Mouse (Mus musculus): ENCODE data around the gene Gm7929. TPM values are rescaled to one million over a fixed set of nuclear protein-coding genes. Genes with fewer than 3 reads are reported as not detected.
"Not testable (repeated sequence)": the region's sequence is repeated elsewhere in the genome, so short reads cannot be mapped to it uniquely, and the experiment has no call there.

Gm7929 gene
- total RNA-seq (2021) = not detected
- long read RNA-seq, experiment 1 = 0 reads
- long read RNA-seq, experiment 2 = 0 reads

DNA sequence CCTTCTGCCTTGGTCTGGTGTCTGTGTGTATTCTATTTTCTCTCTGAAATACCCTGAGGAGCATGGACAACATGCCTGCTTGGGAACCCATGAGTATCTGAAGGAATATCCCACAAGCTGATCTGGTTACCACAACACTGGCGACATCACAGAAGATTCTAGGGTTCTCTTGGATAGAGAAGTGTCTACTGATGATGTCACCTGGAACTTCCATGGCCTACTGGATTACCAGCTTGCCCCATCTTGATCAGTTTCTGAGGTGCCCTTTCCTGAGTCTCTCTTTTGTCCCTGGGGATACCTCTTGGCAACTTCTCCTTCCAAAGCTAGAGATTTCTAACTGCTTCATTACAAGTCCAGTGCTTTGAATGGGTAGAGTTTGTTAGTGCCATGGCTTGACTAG lies at the start of gene Gm7929:
Gene Gm7929 (minus strand): TSS at position 101 of the 400 bp plus-strand sequence.
- DNase-seq (ENCODE audit: low spot score in 2 of 2) = not testable (repeated sequence)

GRCm38 (mm10) chr14:41772341-41772740 lies 21.9 kb upstream of the Gm7929 start, which contains the start of gene Gm47189:
Gene Gm47189, minus strand, starts transcription at chr14:41772441.
- DNase-seq (ENCODE audit: low spot score in 2 of 2) = not testable (repeated sequence)

DNA sequence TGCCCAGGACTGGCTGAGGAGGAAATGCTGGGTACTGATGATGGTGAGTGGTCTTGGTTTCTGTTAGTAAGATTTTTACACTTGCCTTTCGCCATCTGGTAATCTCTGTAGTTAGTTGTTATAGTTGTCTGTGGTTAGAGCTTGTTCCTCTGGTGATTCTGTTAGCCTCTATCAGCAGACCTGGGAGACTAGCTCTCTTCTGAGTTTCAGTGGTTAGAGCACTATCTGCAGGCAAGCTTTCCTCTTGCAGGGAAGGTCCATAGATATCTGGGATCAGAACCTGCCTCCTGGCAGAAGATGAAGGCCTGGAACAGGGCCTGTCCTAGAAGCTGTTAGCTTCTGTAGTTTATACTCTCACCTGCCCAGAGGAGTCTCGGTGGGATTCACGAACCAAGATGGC lies 5.5 kb upstream of the Gm7929 start:
- DNase-seq (ENCODE audit: low spot score in 2 of 2) = not testable (repeated sequence)

GRCm38 (mm10) chr14:41723437-41723836 lies 27.0 kb downstream of the Gm7929 start:
- not testable (repeated sequence) for DNase-seq (ENCODE audit: low spot score in 2 of 2)

GRCm38 (mm10) chr14:41717180-41717579 lies 33.2 kb downstream of the Gm7929 start:
- not testable (repeated sequence) for DNase-seq (ENCODE audit: low spot score in 2 of 2)

DNA sequence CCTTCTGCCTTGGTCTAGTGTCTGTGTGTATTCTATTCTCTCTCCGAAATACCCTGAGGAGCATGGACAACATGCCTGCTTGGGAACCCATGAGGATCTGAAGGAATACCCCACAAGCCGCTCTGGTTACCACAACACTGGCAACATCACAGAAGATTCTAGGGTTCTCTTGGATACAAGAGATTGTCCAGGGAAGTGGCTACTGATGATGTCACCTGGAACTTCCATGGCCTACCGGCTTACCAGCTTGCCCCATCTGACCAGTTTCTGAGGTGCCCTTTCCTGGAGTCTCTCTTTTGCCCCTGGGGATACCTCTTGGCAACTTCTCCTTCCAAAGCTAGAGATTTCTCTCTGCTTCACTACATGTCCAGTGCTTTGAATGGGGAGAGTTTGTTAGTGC lies 48.6 kb downstream of the Gm7929 start, which contains the start of gene Gm8068:
Gene Gm8068 (minus strand): TSS at position 101 of the 400 bp plus-strand sequence.
- DNase-seq (ENCODE audit: low spot score in 2 of 2) = not testable (repeated sequence)

Other genes with a start within 250 kb of the Gm7929 start
- not detected for gene Gm7970, start 195.0 kb downstream of the Gm7929 start, total RNA-seq (2021)
- 1 to 10 TPM in 1 of 2 experiments, under 1 TPM in 1; 0.74 to 1.4 TPM for gene 1700049E17Rik2, start 177.4 kb downstream of the Gm7929 start, total RNA-seq (2021)
- not detected for gene Gm3072, start 126.0 kb downstream of the Gm7929 start, total RNA-seq (2021)
- gene Gm3676, start 104.1 kb downstream of the Gm7929 start, total RNA-seq (2021) = not detected
- not detected for gene Gm8068, start 48.7 kb downstream of the Gm7929 start, total RNA-seq (2021)
- not detected for gene Gm47189, start 21.8 kb upstream of the Gm7929 start, total RNA-seq (2021)
- not detected for gene Gm7980, start 156.7 kb upstream of the Gm7929 start, total RNA-seq (2021)
- not detected for gene 1700049E17Rik1, start 174.3 kb upstream of the Gm7929 start, total RNA-seq (2021)
- under 1 TPM in 1 of 2 experiments, not detected in 1; 0.44 TPM for gene 1700024B05Rik, start 193.4 kb upstream of the Gm7929 start, total RNA-seq (2021)
- gene Gm6401, start 217.3 kb upstream of the Gm7929 start, total RNA-seq (2021) = not detected
- gene Gm3543, start 232.7 kb upstream of the Gm7929 start, total RNA-seq (2021) = 1 to 10 TPM in 1 of 2 experiments, under 1 TPM in 1; 0.42 to 1.8 TPM

Measured in left cerebral cortex, adult 18-20 months (tissue).